Mouse (Mus musculus) brain, embryonic 14.5 days (tissue): Measurements from ENCODE around the gene Gm3015. TPM values are rescaled to one million over a fixed set of nuclear protein-coding genes. Genes with fewer than 3 reads are reported as not detected.
"Not testable (repeated sequence)": the region's sequence is repeated elsewhere in the genome, so short reads cannot be mapped to it uniquely, and the experiment has no call there.

Experiments used
- DNase-seq: peaks from one replicate; pipeline ENCODE4 v3.0.0-alpha.2; 2011; ENCODE audit warnings: low read depth
- polyA plus RNA-seq: library from polyadenylated mRNA; depleted of rRNA; stranded (reverse); fragments of >200 nt; gene quantifications from 2 replicates; pipeline ENCODE4 v1.2.3, GENCODE M21; 2012; rRNA removed

Gene Gm3015
- polyA plus RNA-seq, result not detected in 2 replicates

DNA sequence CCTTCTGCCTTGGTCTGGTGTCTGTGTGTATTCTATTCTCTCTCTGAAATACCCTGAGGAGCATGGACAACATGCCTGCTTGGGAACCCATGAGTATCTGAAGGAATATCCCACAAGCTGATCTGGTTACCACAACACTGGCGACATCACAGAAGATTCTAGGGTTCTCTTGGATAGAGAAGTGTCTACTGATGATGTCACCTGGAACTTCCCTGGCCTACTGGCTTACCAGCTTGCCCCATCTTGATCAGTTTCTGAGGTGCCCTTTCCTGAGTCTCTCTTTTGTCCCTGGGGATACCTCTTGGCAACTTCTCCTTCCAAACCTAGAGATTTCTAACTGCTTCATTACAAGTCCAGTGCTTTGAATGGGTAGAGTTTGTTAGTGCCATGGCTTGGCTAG lies at the start of gene Gm3015:
Gm3015 (minus strand) TSS at position 101 of the 400 bp plus-strand sequence.
- DNase-seq, result not testable (repeated sequence)

DNA sequence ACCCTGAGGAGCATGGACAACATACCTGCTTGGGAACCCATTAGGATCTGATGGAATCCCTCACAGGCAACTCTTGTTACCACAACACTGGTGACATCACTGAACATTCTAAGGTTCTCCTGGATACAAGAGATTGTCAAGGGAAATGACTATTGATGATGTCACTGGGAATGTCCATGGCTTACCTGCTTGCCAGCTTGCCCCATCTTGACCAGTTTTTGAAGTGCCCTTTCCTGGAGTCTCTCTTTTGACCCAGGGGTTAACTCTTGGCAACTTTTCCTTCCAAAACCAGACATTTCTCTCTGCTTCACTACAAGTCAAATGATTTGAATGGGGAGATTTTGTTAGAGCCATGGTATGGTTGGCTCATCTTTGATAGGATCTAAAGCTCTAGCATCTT lies 29.3 kb upstream of the Gm3015 start, which contains the start of gene Gm10377:
Gm10377 (minus strand) TSS at position 101 of the 400 bp plus-strand sequence.
- DNase-seq, result not testable (repeated sequence)

Other genes with a start within 250 kb of the Gm3015 start
- gene Gm8024, start 244.5 kb downstream of the Gm3015 start, polyA plus RNA-seq, result not detected in 2 replicates
- gene Gm17124, start 168.9 kb downstream of the Gm3015 start, polyA plus RNA-seq, result not detected in 2 replicates
- gene Gm3633, start 126.9 kb downstream of the Gm3015 start, polyA plus RNA-seq, result not detected in 2 replicates
- gene Gm10378, start 112.9 kb downstream of the Gm3015 start, polyA plus RNA-seq, result not detected in 2 replicates
- gene Gm10377, start 29.2 kb upstream of the Gm3015 start, polyA plus RNA-seq, result not detected in 2 replicates
- gene Gm21977, start 84.7 kb upstream of the Gm3015 start, polyA plus RNA-seq, result not detected in 2 replicates
- gene Gm8082, start 224.8 kb upstream of the Gm3015 start, polyA plus RNA-seq, result not detected in 2 replicates
- not detected in 2 replicates for gene Gm10376, start 246.8 kb upstream of the Gm3015 start, polyA plus RNA-seq